Mouse (Mus musculus) frontal cortex, postnatal 14 days (tissue): Measurements from ENCODE around the gene Pla2g6.

Source experiments
- DNase-seq, 2 experiments: peaks; one replicate each; pipeline ENCODE4 v3.0.0; 2022; ENCODE audit warnings: low spot score in 2 of 2

Pla2g6 gene

GRCm38 (mm10) chr15:79350866-79351265 is 22.7 kb upstream of the Pla2g6 start:
- no peak for DNase-seq

GRCm38 (mm10) chr15:79348651-79349050 is 20.5 kb upstream of the Pla2g6 start:
- no peak for DNase-seq

- no peak for DNase-seq
These were observed 19.8 kb upstream of the Pla2g6 start for GRCm38 (mm10) chr15:79347845-79348506.

GRCm38 (mm10) chr15:79347165-79347844 is 19.1 kb upstream of the Pla2g6 start:
- DNase-seq: peak; percentile 75 to 79

- DNase-seq: no peak
These were observed 18.0 kb upstream of the Pla2g6 start, which contains the start of gene Maff for GRCm38 (mm10) chr15:79346051-79346793. TSS of gene Maff (plus strand) at chr15:79346621.

- DNase-seq: no peak
These were observed 16.4 kb upstream of the Pla2g6 start for GRCm38 (mm10) chr15:79344627-79345026.

GRCm38 (mm10) chr15:79342641-79343337 is 14.6 kb upstream of the Pla2g6 start:
- DNase-seq: no peak

- DNase-seq: no peak
These were observed 10.8 kb upstream of the Pla2g6 start for GRCm38 (mm10) chr15:79338978-79339377.

- no peak for DNase-seq
These were observed 7.0 kb upstream of the Pla2g6 start for GRCm38 (mm10) chr15:79335061-79335655.

- DNase-seq: no peak
These were observed 5.2 kb upstream of the Pla2g6 start for GRCm38 (mm10) chr15:79333409-79333808.

GRCm38 (mm10) chr15:79330521-79330920 is 2.3 kb upstream of the Pla2g6 start:
- DNase-seq: no peak

- no peak for DNase-seq
These were observed 1.8 kb upstream of the Pla2g6 start for GRCm38 (mm10) chr15:79329979-79330363.

- DNase-seq: no peak
These were observed 1.3 kb upstream of the Pla2g6 start for GRCm38 (mm10) chr15:79329346-79329978.

- DNase-seq: no peak
These were observed 717 bp upstream of the Pla2g6 start for GRCm38 (mm10) chr15:79328939-79329275.

GRCm38 (mm10) chr15:79326971-79327961 is 924 bp downstream of the Pla2g6 start:
- no peak for DNase-seq

GRCm38 (mm10) chr15:79326264-79326663 is 1.9 kb downstream of the Pla2g6 start:
- DNase-seq: no peak

GRCm38 (mm10) chr15:79325742-79326141 is 2.4 kb downstream of the Pla2g6 start:
- no peak for DNase-seq

- DNase-seq: no peak
These were observed 3.8 kb downstream of the Pla2g6 start for GRCm38 (mm10) chr15:79324373-79324772.

GRCm38 (mm10) chr15:79323791-79324155 is 4.4 kb downstream of the Pla2g6 start:
- DNase-seq: no peak
